Mouse (Mus musculus): ENCODE measurements around the gene Macrod2. TPM values are rescaled to one million over a fixed set of nuclear protein-coding genes. Genes with fewer than 3 reads are reported as not detected.
A peak's percentile ranks its signal among the peaks of the same experiment; 100 is the strongest.

The Macrod2 gene
- total RNA-seq, 1 experiment from 2014 or later = 7.7 TPM

DNA sequence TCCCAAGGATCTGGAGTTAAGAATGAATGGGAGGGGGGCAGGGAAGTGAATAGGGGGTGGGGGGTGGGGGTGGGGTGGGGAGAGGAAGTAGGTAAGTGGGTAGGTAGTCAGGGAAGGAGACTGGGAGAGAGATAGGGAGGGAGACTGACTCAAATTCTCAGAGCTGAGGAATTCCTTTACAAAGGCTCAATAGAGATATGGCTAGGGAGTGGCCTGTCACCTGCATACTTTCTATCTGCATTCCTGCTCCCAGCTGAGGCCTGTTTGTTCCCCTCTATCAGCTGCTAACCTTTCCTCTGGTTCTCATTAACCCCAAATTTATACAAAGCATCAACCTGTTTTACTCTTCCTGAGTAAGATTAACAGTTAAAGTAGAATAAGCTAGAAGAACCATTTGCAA, 364.6 kb downstream of the Macrod2 start:
- no peak for ATAC-seq (replicated peaks in 1 of 2; ENCODE audit: insufficient read depth in 1 of 2, low FRiP score in 2 of 2, low TSS enrichment in 1 of 2, low read depth in 1 of 2, poor library complexity in 2 of 2, severe bottlenecking in 2 of 2)

DNA sequence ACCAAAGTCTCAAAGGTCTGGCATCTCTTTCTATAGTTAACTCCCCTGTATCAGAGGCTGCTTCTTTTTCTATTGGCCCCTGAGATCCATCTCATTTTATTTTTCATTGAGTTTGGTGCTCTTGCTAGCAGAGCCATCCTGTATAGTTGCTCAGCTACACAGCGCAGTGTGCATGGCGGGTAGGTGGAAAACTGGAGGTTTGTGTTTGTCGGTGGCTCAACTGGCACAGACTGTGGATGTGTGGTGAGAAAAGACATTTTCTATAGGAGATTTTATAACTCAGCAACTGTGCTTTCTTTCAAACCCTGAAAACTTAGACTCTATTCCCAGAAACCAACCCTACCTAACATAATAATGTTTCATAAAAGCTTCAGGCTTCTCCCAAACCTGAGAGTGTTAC, 365.0 kb downstream of the Macrod2 start:
- ATAC-seq (replicated peaks in 1 of 2; ENCODE audit: insufficient read depth in 1 of 2, low FRiP score in 2 of 2, low TSS enrichment in 1 of 2, low read depth in 1 of 2, poor library complexity in 2 of 2, severe bottlenecking in 2 of 2) = no peak

DNA sequence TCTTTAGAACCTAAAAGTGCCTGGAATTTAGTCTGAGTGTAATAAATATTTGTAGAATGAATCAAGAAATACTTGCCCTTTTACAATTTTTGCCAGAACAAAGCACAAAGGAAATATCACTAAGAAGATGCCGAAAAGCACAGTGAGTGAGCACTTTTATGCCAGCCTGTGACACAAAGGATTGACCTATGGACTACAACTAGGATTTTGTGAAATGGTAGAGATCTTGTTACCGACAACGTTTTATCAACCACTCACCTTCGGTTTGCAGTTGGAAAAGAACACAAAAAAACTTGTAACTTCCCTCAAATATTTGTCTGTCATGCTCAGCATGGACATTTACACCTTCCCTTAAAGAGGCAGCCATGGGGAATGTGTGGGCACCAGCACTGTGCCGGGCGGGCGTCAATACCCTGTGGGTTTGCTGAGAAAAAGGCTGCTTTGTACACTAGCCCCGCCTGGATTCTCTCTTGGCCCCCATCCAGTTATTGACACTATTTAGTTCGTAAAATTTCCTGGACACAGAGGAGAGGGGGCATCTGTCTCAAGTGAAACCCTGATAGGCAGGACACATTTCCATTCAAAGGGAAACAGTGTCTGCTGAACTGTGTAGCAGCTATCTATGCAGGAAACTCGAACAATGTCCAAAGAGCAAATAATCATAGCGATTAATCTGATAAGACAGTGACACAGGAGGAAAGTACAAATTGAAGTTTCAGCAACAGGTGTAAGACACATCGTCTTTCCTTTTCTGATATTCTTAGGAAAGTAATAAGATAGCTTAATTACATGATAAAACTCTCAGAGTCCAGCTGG, 368.2 kb downstream of the Macrod2 start:
- no peak for ATAC-seq (replicated peaks in 1 of 2; ENCODE audit: insufficient read depth in 1 of 2, low FRiP score in 2 of 2, low TSS enrichment in 1 of 2, low read depth in 1 of 2, poor library complexity in 2 of 2, severe bottlenecking in 2 of 2)

DNA sequence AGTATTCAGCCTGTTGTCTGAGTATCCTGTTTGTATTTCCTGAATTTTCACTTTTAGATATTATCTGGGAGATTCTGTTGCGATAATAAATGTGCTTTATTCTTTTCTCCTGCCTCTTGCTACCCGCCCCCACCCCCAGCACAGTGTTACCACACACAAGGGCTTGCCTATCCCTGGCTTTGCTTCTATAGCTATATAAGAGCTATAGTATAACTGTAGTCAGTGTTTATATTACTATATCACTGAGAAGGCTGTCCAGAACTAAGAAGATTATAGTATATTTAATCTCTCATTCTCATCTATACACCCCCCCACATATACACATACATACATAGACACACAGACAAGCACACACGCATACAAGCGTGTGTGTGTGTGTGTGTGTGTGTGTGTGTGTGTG, 374.4 kb downstream of the Macrod2 start:
- no peak for ATAC-seq (replicated peaks in 1 of 2; ENCODE audit: insufficient read depth in 1 of 2, low FRiP score in 2 of 2, low TSS enrichment in 1 of 2, low read depth in 1 of 2, poor library complexity in 2 of 2, severe bottlenecking in 2 of 2)

DNA sequence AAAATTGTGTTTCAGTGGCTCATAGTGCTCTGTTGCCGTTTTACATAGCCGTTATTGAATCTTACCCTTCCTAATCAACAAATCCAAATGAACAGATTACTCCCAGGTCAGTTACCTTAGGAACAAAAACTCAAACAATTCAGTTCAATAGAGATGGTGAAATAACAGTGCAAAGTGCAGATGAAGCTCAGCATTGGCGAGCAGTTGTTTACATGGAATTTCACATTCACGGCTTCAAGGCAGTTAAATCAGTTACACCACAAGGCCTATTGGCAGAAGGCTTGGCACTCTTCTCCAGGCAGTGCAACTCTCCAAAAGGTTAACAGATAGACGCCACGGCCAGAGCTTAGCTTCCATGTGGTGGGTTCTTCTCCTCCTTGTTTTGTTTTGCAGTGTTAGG, 377.7 kb downstream of the Macrod2 start:
- ATAC-seq (replicated peaks in 1 of 2; ENCODE audit: insufficient read depth in 1 of 2, low FRiP score in 2 of 2, low TSS enrichment in 1 of 2, low read depth in 1 of 2, poor library complexity in 2 of 2, severe bottlenecking in 2 of 2) = no peak

DNA sequence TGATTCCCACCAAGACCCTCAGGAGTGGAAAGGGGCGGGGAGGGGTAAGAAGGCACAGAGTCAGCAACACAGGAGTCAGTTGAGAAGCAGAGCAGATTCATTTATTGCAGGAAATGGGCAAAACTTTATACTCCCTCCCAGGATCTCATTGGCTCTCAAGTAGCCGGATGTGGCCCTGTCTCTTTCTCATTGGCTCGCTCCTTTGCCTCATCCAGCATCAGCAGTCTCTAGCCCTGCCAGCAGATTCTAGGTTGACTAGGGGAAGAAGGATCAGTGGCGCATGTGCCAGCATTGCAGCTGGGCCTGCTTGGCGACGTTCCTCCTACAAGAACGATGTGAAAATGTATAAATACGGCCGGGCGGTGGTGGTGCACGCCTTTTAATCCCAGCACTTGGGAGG, 378.3 kb downstream of the Macrod2 start:
- ATAC-seq (replicated peaks in 1 of 2; ENCODE audit: insufficient read depth in 1 of 2, low FRiP score in 2 of 2, low TSS enrichment in 1 of 2, low read depth in 1 of 2, poor library complexity in 2 of 2, severe bottlenecking in 2 of 2) = peak in 1 of 2 experiments; percentile 43; a peak in 1 of 4 replicates

DNA sequence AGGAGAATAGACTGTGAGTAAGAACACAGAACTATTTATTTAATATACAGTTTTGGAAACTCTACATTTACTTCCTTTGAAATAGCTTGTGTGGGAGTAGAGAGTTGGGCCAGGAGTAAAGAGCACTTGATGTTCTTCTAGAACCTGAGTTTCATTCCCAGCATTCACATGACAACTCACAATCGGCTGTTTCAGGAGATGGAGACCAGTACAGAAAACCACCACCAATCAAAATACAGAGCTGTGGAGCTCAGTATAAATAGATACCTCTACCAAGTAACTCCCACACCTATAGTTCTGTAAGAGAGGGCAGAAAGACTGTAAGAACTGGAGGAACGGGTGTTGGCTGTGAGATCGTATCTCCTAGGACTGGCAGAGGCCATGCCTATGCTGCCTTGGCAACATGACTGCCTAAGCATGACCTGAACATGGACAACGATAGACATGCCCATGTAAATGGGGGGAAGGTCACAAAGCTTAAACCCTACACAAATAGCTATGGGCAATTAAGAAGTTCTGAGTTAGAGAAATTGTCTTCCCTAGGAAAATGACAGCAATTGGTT, 379.8 kb downstream of the Macrod2 start:
- ATAC-seq (replicated peaks in 1 of 2; ENCODE audit: insufficient read depth in 1 of 2, low FRiP score in 2 of 2, low TSS enrichment in 1 of 2, low read depth in 1 of 2, poor library complexity in 2 of 2, severe bottlenecking in 2 of 2) = no peak

DNA sequence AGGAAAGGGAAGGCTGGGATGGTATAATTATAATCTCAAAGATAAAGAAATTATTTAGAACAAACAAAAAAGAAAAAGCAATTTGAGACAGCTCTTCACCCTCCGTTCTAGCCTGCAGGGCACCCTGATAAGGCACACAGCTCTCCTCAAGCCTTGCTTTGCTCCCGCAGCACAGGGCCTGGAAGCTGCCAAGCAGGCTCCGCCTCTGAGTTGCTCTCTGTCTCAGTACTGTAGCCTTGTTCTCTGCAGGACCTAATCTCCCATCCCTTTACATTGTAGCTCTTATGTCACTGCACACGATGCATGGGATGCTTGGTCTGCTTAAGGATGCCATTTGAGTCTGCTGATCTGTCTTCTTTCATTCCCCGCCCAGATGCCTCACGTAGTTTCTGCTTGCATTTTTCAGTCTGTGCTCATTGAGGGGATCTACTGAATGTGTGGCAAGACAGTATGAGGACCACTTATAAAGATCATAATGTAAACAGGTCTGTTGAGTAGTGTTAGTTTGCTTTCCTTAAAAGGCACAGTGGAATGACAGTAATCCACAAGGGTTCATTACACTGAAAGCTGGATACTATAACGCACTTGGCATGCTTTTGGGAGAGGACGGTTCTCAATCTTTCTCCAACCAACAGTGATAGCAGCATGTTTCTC, 380.5 kb downstream of the Macrod2 start:
- no peak for ATAC-seq (replicated peaks in 1 of 2; ENCODE audit: insufficient read depth in 1 of 2, low FRiP score in 2 of 2, low TSS enrichment in 1 of 2, low read depth in 1 of 2, poor library complexity in 2 of 2, severe bottlenecking in 2 of 2)

DNA sequence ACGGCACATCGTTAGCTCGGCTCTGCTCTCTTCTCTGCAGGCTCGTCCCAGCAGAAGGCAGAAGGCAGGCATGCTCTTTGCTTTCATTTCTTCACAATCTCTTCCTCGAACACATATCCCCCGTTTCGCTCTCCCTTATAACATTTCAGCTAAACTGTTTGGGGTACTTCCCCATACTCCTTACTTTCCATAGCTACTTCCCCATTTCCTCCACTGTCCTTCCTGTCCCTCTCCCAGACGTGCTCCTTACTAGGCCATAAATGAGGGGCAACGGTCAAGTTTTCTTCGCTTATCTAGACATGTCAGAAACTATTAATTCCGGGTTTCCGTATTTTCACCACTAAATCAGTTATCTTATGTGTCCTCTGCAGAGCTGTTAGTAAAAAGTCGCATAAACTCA, 383.1 kb downstream of the Macrod2 start:
- ATAC-seq (replicated peaks in 1 of 2; ENCODE audit: insufficient read depth in 1 of 2, low FRiP score in 2 of 2, low TSS enrichment in 1 of 2, low read depth in 1 of 2, poor library complexity in 2 of 2, severe bottlenecking in 2 of 2) = peak; percentile 65 to 69

DNA sequence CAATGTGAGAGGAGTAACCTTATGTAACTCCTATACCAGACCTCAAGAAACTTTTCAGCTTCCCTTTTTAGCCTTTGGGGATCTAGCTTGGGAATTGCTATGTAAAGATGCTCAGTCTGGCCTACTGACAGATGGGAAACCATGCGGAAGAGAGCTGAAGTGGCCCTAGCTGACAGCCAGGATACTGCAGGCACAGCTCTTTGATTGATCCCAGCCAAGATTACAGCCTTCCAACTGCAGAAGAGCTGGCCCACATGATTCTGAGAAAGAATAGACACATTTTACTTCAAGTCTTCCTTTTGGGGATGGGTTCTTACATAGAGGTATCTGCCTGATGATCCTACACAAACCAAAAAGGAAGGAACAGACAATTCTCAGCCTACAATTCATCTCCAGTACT, 387.9 kb downstream of the Macrod2 start:
- no peak for ATAC-seq (replicated peaks in 1 of 2; ENCODE audit: insufficient read depth in 1 of 2, low FRiP score in 2 of 2, low TSS enrichment in 1 of 2, low read depth in 1 of 2, poor library complexity in 2 of 2, severe bottlenecking in 2 of 2)

DNA sequence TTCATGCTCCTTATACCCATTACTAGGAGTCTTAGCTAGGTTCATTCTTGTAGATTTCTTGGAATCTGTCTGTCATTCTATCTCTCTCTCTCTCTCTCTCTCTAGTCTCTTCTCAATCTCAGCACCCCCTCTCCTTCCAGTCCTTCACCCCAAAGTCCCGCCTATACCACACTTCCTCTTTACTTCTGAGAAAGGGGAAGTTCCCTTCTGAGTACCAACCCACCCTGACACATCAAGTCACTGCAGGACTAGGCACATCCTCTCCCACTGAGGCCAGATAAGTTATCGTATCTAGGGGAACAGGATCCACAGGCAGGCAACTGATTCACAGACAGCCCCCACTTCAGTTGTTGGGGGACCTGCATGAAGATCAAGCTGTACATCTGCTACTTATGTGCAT, 389.5 kb downstream of the Macrod2 start:
- ATAC-seq (replicated peaks in 1 of 2; ENCODE audit: insufficient read depth in 1 of 2, low FRiP score in 2 of 2, low TSS enrichment in 1 of 2, low read depth in 1 of 2, poor library complexity in 2 of 2, severe bottlenecking in 2 of 2) = peak; percentile 99

DNA sequence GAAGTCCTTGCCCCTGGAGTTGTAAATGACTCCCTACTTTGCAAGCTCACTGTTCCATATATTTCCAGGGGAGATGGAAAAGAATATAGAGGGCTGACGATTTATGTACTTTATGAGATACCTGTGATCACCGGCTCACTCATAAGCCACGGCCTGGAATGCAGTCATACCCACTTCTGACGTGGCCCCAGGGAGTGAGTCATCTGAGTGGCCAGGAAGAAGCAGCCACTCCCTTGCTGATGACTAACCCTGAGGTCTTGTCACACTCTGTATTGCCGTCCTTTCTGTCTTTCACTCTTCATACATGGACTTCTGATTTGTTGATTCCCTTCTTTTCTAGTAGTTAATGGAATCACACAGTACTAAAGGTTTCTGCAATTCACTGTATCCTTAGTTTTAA, 395.3 kb downstream of the Macrod2 start:
- ATAC-seq (replicated peaks in 1 of 2; ENCODE audit: insufficient read depth in 1 of 2, low FRiP score in 2 of 2, low TSS enrichment in 1 of 2, low read depth in 1 of 2, poor library complexity in 2 of 2, severe bottlenecking in 2 of 2) = no peak

DNA sequence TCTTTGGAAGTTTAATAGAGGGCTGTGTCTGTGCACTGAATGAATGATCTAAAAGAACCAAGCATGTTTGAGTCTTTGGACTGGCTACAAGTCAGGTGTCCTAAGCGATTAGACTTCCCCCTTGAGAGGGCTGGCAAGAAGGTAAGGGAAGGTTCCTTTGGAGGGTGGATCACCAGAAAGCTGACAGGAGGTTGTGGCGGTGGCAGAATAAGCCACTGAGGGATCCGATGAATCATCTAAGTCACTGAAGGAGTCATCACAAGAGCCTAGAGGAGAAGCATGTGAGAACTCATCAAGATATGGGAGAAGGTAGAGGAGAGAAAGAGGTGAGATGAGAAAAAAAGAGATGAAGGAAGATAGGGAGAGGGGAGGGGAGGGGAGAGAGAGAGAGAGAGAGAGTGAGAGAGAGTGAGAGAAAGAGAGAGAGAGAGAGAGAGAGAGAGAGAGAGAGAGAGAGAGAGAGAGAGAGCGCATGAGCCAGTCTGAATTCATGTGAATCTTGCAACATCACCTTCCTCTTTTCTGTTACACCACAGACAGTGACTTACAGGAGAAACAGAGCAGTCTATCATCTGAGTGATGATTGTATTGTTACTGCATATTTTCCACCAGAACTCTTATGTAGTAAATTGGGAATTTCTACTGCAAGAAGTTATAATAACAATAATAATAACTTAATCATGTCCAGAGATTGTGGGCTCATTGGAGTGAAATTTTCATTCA, 398.9 kb downstream of the Macrod2 start:
- ATAC-seq (replicated peaks in 1 of 2; ENCODE audit: insufficient read depth in 1 of 2, low FRiP score in 2 of 2, low TSS enrichment in 1 of 2, low read depth in 1 of 2, poor library complexity in 2 of 2, severe bottlenecking in 2 of 2) = peak; percentile 64 to 74; a peak in 3 of 4 replicates

DNA sequence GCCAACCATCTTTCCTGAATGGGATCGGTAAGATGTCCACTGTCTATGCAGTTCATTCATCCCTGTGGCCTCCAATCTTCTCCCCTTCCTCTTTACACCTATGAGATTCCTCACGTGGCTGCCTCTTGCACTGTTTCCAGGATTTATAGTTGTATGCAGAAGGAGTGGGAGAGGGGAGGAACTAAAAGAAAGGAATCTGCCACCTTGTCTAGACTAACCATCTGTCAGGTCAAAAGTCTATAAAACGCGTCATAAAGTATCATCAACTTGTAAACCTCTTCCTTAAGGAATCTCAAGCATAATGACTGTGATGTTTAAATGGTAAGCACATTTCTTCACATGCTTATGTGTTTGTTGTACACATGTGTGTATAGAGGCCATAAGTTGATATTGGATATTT, 416.6 kb downstream of the Macrod2 start:
- no peak for ATAC-seq (replicated peaks in 1 of 2; ENCODE audit: insufficient read depth in 1 of 2, low FRiP score in 2 of 2, low TSS enrichment in 1 of 2, low read depth in 1 of 2, poor library complexity in 2 of 2, severe bottlenecking in 2 of 2)

DNA sequence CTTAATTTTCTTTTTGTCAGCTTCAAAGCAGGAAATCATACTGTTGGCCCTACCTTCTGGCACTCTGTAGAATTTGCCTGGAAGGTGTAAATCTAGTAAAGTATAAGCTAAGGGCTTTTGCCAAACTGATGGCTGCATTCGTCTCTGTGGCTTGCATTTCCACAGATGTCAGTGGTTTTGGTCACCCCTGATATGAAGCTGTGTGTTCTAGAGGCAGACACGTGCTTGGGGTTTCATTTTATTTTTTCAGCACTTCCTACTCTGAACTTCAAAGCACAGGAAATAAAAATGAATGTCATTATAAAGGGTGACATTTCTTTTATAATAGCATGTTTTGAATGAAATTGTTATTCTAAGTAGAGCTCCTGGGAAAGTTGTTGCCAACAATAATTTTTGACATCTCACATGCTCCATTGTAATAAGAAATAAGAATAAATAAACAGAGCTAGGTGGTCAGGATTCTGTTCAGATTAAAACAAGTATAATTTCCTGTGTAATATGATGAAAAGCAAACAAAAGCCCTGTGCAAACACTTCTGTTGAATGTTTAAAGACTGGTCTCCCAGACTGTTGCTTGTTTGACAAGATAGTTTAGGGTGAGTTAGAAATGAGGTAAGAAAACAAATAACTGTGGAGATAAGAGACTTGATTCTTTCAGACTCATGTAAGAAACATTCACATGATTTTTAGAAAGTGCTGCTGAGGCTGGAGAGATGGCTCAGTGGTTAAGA, 424.4 kb downstream of the Macrod2 start:
- peak; percentile 89 to 98 for ATAC-seq (replicated peaks in 1 of 2; ENCODE audit: insufficient read depth in 1 of 2, low FRiP score in 2 of 2, low TSS enrichment in 1 of 2, low read depth in 1 of 2, poor library complexity in 2 of 2, severe bottlenecking in 2 of 2)

DNA sequence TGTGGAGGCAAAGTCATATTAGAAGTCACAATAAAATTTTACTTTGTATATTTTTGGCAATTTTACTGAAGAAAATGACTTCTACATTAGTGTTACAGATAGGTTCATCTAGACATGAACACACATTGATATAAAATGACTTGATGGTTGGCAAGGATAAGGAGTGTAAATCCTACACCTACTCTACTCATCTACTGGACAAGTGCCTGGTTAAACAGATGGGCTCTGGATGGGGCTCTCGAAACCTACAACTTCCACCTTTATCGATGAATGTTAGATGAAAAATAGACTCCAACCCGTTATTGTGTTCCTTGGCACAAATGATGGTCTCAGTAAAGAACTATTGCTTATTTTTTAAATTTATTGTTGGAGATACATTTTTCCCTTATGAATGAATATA, 427.3 kb downstream of the Macrod2 start:
- no peak for ATAC-seq (replicated peaks in 1 of 2; ENCODE audit: insufficient read depth in 1 of 2, low FRiP score in 2 of 2, low TSS enrichment in 1 of 2, low read depth in 1 of 2, poor library complexity in 2 of 2, severe bottlenecking in 2 of 2)

DNA sequence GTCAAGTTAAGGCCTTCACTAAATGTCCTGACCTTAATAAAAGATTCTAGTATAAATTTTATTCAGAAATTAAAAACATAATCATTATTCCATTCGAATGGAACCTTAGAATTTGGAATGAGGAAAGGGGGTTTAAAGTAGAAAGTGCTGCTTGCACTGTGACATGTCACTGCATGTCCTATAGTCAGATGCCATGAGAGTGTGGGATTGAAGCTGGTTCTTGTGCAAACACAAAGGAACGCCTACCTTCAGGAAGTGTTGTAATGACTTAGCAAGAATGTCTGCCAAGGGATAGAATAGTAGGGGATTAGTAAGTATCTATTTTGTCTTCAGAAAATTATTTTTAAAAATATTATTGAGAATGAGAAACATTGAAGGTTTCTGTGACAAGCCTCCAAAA, 431.1 kb downstream of the Macrod2 start:
- ATAC-seq (replicated peaks in 1 of 2; ENCODE audit: insufficient read depth in 1 of 2, low FRiP score in 2 of 2, low TSS enrichment in 1 of 2, low read depth in 1 of 2, poor library complexity in 2 of 2, severe bottlenecking in 2 of 2) = no peak
